Mouse (Mus musculus): ENCODE results near the gene Ptprn2. TPM values are rescaled to one million over a fixed set of nuclear protein-coding genes. Genes with fewer than 3 reads are reported as not detected.

The Ptprn2 gene
- total and polyA plus RNA-seq, 3 experiments: 0.17 TPM; not detected in 2

GRCm38 (mm10) chr12:116586167-116586566, 100.6 kb downstream of the Ptprn2 start:
- DNase-seq (ENCODE audit: extremely low read depth): no peak
- Histone ChIP-seq H3K36me3 (replicated peaks in 1 of 2; ENCODE audit: control insufficient read depth in 1 of 2, insufficient read depth in 1 of 2, low read length in 1 of 2) (no peaks in the 10 kb centered on the region), H3K79me2 (replicated peaks; ENCODE audit: control insufficient read depth, extremely low read depth, insufficient read depth, poor library complexity, severe bottlenecking) (no peaks in the 10 kb centered on the region), H3K4me2 (ENCODE audit: insufficient read depth, low read depth, poor library complexity, severe bottlenecking) (no peak overlapping the region), H3K27me3 (replicated peaks) (no peaks in the 10 kb centered on the region), H3K9me3 (replicated peaks; ENCODE audit: low read length) (peaks cover 4% of the 10 kb centered on the region), H3K4me3 (replicated peaks in 1 of 3; ENCODE audit: low read depth in 2 of 3, low read length in 2 of 3, poor library complexity in 1 of 3) (no peak overlapping the region), H3K27ac (ENCODE audit: insufficient read depth, low read depth) (no peak overlapping the region), H3K9ac (ENCODE audit: insufficient read depth, low read depth) (no peak overlapping the region), H3K4me1 (ENCODE audit: control insufficient read depth in 1 of 2, insufficient read depth in 2 of 2) (peaks cover 0 to 7% of the 10 kb centered on the region in 2 experiments; a peak in 2 of 4 replicates)
- dilution Hi-C loops (cut with MboI; ENCODE audit: extremely low pct_ligation_motif_present, extremely low pct_unique_long_range_greater_than_20kb, low sequenced_read_pairs): no loop called here
- in situ Hi-C loops (cut with MboI; ENCODE audit: low pct_ligation_motif_present, low pct_unique_long_range_greater_than_20kb, low sequenced_read_pairs): loop anchor here (25.0 kb wide), 1 partner anchor 324 kb away; the partner anchor contains the start of gene Wdr60
- TF ChIP-seq SIN3A (IDR thresholded peaks at IDR 0.05; ENCODE audit: low read length) (no peak), UBTF (IDR thresholded peaks at IDR 0.05; ENCODE audit: low read depth, low read length) (no peak), RAD21 (IDR thresholded peaks at IDR 0.05; ENCODE audit: low read depth, low read length) (no peak), NRF1 (IDR thresholded peaks at IDR 0.05; ENCODE audit: low read depth, low read length) (no peak), ELF1 (IDR thresholded peaks at IDR 0.05; ENCODE audit: low read depth, low read length) (no peak), ETS1 (conservative IDR thresholded peaks at IDR 0.05; ENCODE audit: low read depth, low read length) (no peak), PAX5 (IDR thresholded peaks at IDR 0.05; ENCODE audit: low read length) (no peak)

- no peak overlapping the region for H3K27ac ChIP-seq (ENCODE audit: insufficient read depth, low read depth)
- H3K27me3 ChIP-seq (replicated peaks): no peaks in the 10 kb centered on the region
- peaks cover 0 to 7% of the 10 kb centered on the region in 2 experiments; a peak in 2 of 4 replicates for H3K4me1 ChIP-seq (ENCODE audit: control insufficient read depth in 1 of 2, insufficient read depth in 2 of 2)
- no peaks in the 10 kb centered on the region for H3K36me3 ChIP-seq (replicated peaks in 1 of 2; ENCODE audit: control insufficient read depth in 1 of 2, insufficient read depth in 1 of 2, low read length in 1 of 2)
- no peak for TF ChIP-seq RAD21 (IDR thresholded peaks at IDR 0.05; ENCODE audit: low read depth, low read length)
- no peak for TF ChIP-seq CHD1 (IDR thresholded peaks at IDR 0.05; ENCODE audit: low read depth, low read length)
- no peak for TF ChIP-seq POLR2A (IDR thresholded peaks at IDR 0.05; ENCODE audit: low read depth, low read length)
- no peak for TF ChIP-seq POLR2AphosphoS2 (IDR thresholded peaks at IDR 0.05; ENCODE audit: low read depth, low read length)
- no peak for TF ChIP-seq USF1 (IDR thresholded peaks at IDR 0.05; ENCODE audit: low read depth, low read length)
- TF ChIP-seq CTCF (conservative IDR thresholded peaks at IDR 0.05 in 1 of 2, IDR thresholded peaks at IDR 0.05 in 1 of 2; ENCODE audit: low read depth in 2 of 2, low read length in 2 of 2): no peak
- TF ChIP-seq CHD2 (IDR thresholded peaks at IDR 0.05; ENCODE audit: low read length): no peak
- dilution Hi-C loops (cut with MboI; ENCODE audit: extremely low pct_ligation_motif_present, extremely low pct_unique_long_range_greater_than_20kb, low sequenced_read_pairs): no loop called here
- H3K4me2 ChIP-seq (ENCODE audit: insufficient read depth, low read depth, poor library complexity, severe bottlenecking): no peak overlapping the region
- in situ Hi-C loops (cut with MboI; ENCODE audit: low pct_ligation_motif_present, low pct_unique_long_range_greater_than_20kb, low sequenced_read_pairs): loop anchor here (25.0 kb wide), 1 partner anchor 325 kb away; the partner anchor contains the start of gene Wdr60
- no peaks in the 10 kb centered on the region for H3K79me2 ChIP-seq (replicated peaks; ENCODE audit: control insufficient read depth, extremely low read depth, insufficient read depth, poor library complexity, severe bottlenecking)
- DNase-seq (ENCODE audit: extremely low read depth): no peak
- peaks cover 4% of the 10 kb centered on the region for H3K9me3 ChIP-seq (replicated peaks; ENCODE audit: low read length)
- H3K4me3 ChIP-seq (replicated peaks in 1 of 3; ENCODE audit: low read depth in 2 of 3, low read length in 2 of 3, poor library complexity in 1 of 3): no peak overlapping the region
- H3K9ac ChIP-seq (ENCODE audit: insufficient read depth, low read depth): no peak overlapping the region
Observed at GRCm38 (mm10) chr12:116587548-116587947, 102.0 kb downstream of the Ptprn2 start.

GRCm38 (mm10) chr12:116590076-116590475, 104.6 kb downstream of the Ptprn2 start:
- dilution Hi-C loops (cut with MboI; ENCODE audit: extremely low pct_ligation_motif_present, extremely low pct_unique_long_range_greater_than_20kb, low sequenced_read_pairs) (no loop called here), in situ Hi-C loops (cut with MboI; ENCODE audit: low pct_ligation_motif_present, low pct_unique_long_range_greater_than_20kb, low sequenced_read_pairs) (loop anchor here (10.0 to 25.0 kb wide), 2 partner anchors 55 to 328 kb away; partner anchors contain the start of gene Wdr60)
- no peak for DNase-seq (ENCODE audit: extremely low read depth)
- Histone ChIP-seq H3K27ac (ENCODE audit: insufficient read depth, low read depth) (no peak overlapping the region), H3K4me2 (ENCODE audit: insufficient read depth, low read depth, poor library complexity, severe bottlenecking) (no peak overlapping the region), H3K36me3 (replicated peaks in 1 of 2; ENCODE audit: control insufficient read depth in 1 of 2, insufficient read depth in 1 of 2, low read length in 1 of 2) (no peaks in the 10 kb centered on the region), H3K4me3 (replicated peaks in 1 of 3; ENCODE audit: low read depth in 2 of 3, low read length in 2 of 3, poor library complexity in 1 of 3) (no peak overlapping the region), H3K4me1 (ENCODE audit: control insufficient read depth in 1 of 2, insufficient read depth in 2 of 2) (peaks cover 4 to 15% of the 10 kb centered on the region in 2 experiments), H3K9ac (ENCODE audit: insufficient read depth, low read depth) (no peak overlapping the region), H3K9me3 (replicated peaks; ENCODE audit: low read length) (no peaks in the 10 kb centered on the region), H3K79me2 (replicated peaks; ENCODE audit: control insufficient read depth, extremely low read depth, insufficient read depth, poor library complexity, severe bottlenecking) (no peaks in the 10 kb centered on the region), H3K27me3 (replicated peaks) (no peaks in the 10 kb centered on the region)
- TF ChIP-seq ELF1 (IDR thresholded peaks at IDR 0.05; ENCODE audit: low read depth, low read length) (no peak), BHLHE40 (IDR thresholded peaks at IDR 0.05; ENCODE audit: low read depth, low read length) (no peak), USF2 (conservative IDR thresholded peaks at IDR 0.05; ENCODE audit: low read depth, low read length) (no peak), UBTF (IDR thresholded peaks at IDR 0.05; ENCODE audit: low read depth, low read length) (no peak), CHD2 (IDR thresholded peaks at IDR 0.05; ENCODE audit: low read length) (no peak), E2F4 (IDR thresholded peaks at IDR 0.05; ENCODE audit: insufficient replicate concordance, low read depth, low read length) (no peak), NELFE (IDR thresholded peaks at IDR 0.05; ENCODE audit: low read depth, low read length) (no peak), MAZ (IDR thresholded peaks at IDR 0.05; ENCODE audit: low read depth, low read length) (no peak), CTCF (conservative IDR thresholded peaks at IDR 0.05 in 1 of 2, IDR thresholded peaks at IDR 0.05 in 1 of 2; ENCODE audit: low read depth in 2 of 2, low read length in 2 of 2) (no peak), NRF1 (IDR thresholded peaks at IDR 0.05; ENCODE audit: low read depth, low read length) (no peak), GABPA (IDR thresholded peaks at IDR 0.05; ENCODE audit: insufficient replicate concordance, low read depth, low read length) (no peak), MEF2A (IDR thresholded peaks at IDR 0.05; ENCODE audit: borderline replicate concordance, low read depth, low read length) (no peak), POLR2AphosphoS2 (IDR thresholded peaks at IDR 0.05; ENCODE audit: low read depth, low read length) (no peak), IRF4 (IDR thresholded peaks at IDR 0.05; ENCODE audit: low read depth, low read length) (no peak)
